Mouse (Mus musculus): ENCODE results near the gene Arpc2. TPM values are rescaled to one million over a fixed set of nuclear protein-coding genes. Genes with fewer than 3 reads are reported as not detected.

Arpc2 gene
- polyA plus RNA-seq, 1 experiment, result 284 TPM

DNA sequence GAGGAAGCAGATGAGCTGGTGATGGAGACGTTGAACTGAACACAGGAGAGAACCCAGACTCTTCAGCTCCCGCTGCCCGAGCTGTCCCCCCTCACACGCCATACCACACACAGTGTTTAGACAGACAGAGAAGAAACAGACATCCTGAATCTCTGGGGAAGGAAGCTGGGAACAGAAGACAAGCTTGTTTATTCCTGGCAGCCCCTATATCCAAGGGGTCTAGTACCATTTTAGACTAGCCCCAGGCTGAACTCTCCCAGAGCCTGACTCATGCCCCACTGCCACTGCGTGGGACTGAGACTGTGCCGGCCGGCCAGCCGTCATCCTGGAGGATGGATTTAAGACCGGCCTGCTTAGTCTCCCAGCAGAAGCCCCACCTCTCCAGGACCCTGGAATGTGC, 39.1 kb downstream of the Arpc2 start:
- Histone ChIP-seq H3K27me3 (ENCODE audit: control insufficient read depth, insufficient read depth, low read length, poor library complexity, severe bottlenecking) (no peaks in the 10 kb centered on the region), H3K27ac (ENCODE audit: insufficient read depth, low read length) (no peak overlapping the region)

GRCm38 (mm10) chr1:74277041-74277440, 41.2 kb downstream of the Arpc2 start:
- no peaks in the 10 kb centered on the region for H3K27me3 ChIP-seq (ENCODE audit: control insufficient read depth, insufficient read depth, low read length, poor library complexity, severe bottlenecking)
- peaks cover 7% of the 10 kb centered on the region; the same call in 1 of the 2 replicates for H3K36me3 ChIP-seq (ENCODE audit: control insufficient read depth, insufficient read depth, low read length, poor library complexity, severe bottlenecking)
- H3K4me1 ChIP-seq (ENCODE audit: control insufficient read depth, insufficient read depth, low read length), result no peaks in the 10 kb centered on the region
- no peak overlapping the region for H3K27ac ChIP-seq (ENCODE audit: insufficient read depth, low read length)
- no peak for TF ChIP-seq EP300 (IDR thresholded peaks at IDR 0.05; ENCODE audit: insufficient read depth, low read depth, low read length)
- TF ChIP-seq CTCF (IDR thresholded peaks at IDR 0.05; ENCODE audit: low read depth, low read length), result no peak
- TF ChIP-seq POLR2A (IDR thresholded peaks at IDR 0.05; ENCODE audit: insufficient read depth, low read length), result no peak
- H3K9ac ChIP-seq (ENCODE audit: low read depth, poor library complexity, severe bottlenecking), result no peak overlapping the region
- H3K9me3 ChIP-seq (replicated peaks; ENCODE audit: control insufficient read depth, insufficient read depth, low read length, poor library complexity, severe bottlenecking), result no peaks in the 10 kb centered on the region
- no peak overlapping the region for H3K4me3 ChIP-seq (ENCODE audit: low read depth, low read length)

More for the DNA sequence above, 39.1 kb downstream of the Arpc2 start:
- Histone ChIP-seq H3K4me3 (ENCODE audit: low read depth, low read length) (no peak overlapping the region), H3K9me3 (replicated peaks; ENCODE audit: control insufficient read depth, insufficient read depth, low read length, poor library complexity, severe bottlenecking) (no peaks in the 10 kb centered on the region), H3K36me3 (ENCODE audit: control insufficient read depth, insufficient read depth, low read length, poor library complexity, severe bottlenecking) (0 out of 2 replicates have a peak, but pooled peaks cover 2% of the 10 kb centered on the region), H3K9ac (ENCODE audit: low read depth, poor library complexity, severe bottlenecking) (no peak overlapping the region), H3K4me1 (ENCODE audit: control insufficient read depth, insufficient read depth, low read length) (no peaks in the 10 kb centered on the region)
- TF ChIP-seq POLR2A (IDR thresholded peaks at IDR 0.05; ENCODE audit: insufficient read depth, low read length) (no peak), EP300 (IDR thresholded peaks at IDR 0.05; ENCODE audit: insufficient read depth, low read depth, low read length) (no peak), CTCF (IDR thresholded peaks at IDR 0.05; ENCODE audit: low read depth, low read length) (no peak)

GRCm38 (mm10) chr1:74277883-74278537, 42.1 kb downstream of the Arpc2 start:
- Histone ChIP-seq H3K27me3 (ENCODE audit: control insufficient read depth, insufficient read depth, low read length, poor library complexity, severe bottlenecking) (no peaks in the 10 kb centered on the region), H3K4me3 (ENCODE audit: low read depth, low read length) (no peak overlapping the region), H3K9me3 (replicated peaks; ENCODE audit: control insufficient read depth, insufficient read depth, low read length, poor library complexity, severe bottlenecking) (no peaks in the 10 kb centered on the region), H3K36me3 (ENCODE audit: control insufficient read depth, insufficient read depth, low read length, poor library complexity, severe bottlenecking) (peaks cover 7% of the 10 kb centered on the region; the same call in 1 of the 2 replicates), H3K9ac (ENCODE audit: low read depth, poor library complexity, severe bottlenecking) (no peak overlapping the region), H3K4me1 (ENCODE audit: control insufficient read depth, insufficient read depth, low read length) (no peaks in the 10 kb centered on the region), H3K27ac (ENCODE audit: insufficient read depth, low read length) (no peak overlapping the region)
- TF ChIP-seq CTCF (IDR thresholded peaks at IDR 0.05; ENCODE audit: low read depth, low read length) (no peak), POLR2A (IDR thresholded peaks at IDR 0.05; ENCODE audit: insufficient read depth, low read length) (no peak), EP300 (IDR thresholded peaks at IDR 0.05; ENCODE audit: insufficient read depth, low read depth, low read length) (no peak)

- no peak within 1 kb of the TSS for H3K4me3 ChIP-seq (ENCODE audit: low read depth, low read length)
- no peaks in the 10 kb centered on the region for H3K9me3 ChIP-seq (replicated peaks; ENCODE audit: control insufficient read depth, insufficient read depth, low read length, poor library complexity, severe bottlenecking)
- H3K27ac ChIP-seq (ENCODE audit: insufficient read depth, low read length), result no peak within 1 kb of the TSS
- peaks cover 7% of the 10 kb centered on the region; the same call in 1 of the 2 replicates for H3K36me3 ChIP-seq (ENCODE audit: control insufficient read depth, insufficient read depth, low read length, poor library complexity, severe bottlenecking)
- TF ChIP-seq POLR2A (IDR thresholded peaks at IDR 0.05; ENCODE audit: insufficient read depth, low read length), result no peak
- TF ChIP-seq CTCF (IDR thresholded peaks at IDR 0.05; ENCODE audit: low read depth, low read length), result no peak
- TF ChIP-seq EP300 (IDR thresholded peaks at IDR 0.05; ENCODE audit: insufficient read depth, low read depth, low read length), result no peak
- H3K9ac ChIP-seq (ENCODE audit: low read depth, poor library complexity, severe bottlenecking), result no peak within 1 kb of the TSS
- no peaks in the 10 kb centered on the region for H3K27me3 ChIP-seq (ENCODE audit: control insufficient read depth, insufficient read depth, low read length, poor library complexity, severe bottlenecking)
- no peaks in the 10 kb centered on the region for H3K4me1 ChIP-seq (ENCODE audit: control insufficient read depth, insufficient read depth, low read length)
Measured at GRCm38 (mm10) chr1:74278538-74278937, 42.7 kb downstream of the Arpc2 start, which contains the start of gene Gpbar1. Gene Gpbar1, plus strand, starts transcription at chr1:74278550.

DNA sequence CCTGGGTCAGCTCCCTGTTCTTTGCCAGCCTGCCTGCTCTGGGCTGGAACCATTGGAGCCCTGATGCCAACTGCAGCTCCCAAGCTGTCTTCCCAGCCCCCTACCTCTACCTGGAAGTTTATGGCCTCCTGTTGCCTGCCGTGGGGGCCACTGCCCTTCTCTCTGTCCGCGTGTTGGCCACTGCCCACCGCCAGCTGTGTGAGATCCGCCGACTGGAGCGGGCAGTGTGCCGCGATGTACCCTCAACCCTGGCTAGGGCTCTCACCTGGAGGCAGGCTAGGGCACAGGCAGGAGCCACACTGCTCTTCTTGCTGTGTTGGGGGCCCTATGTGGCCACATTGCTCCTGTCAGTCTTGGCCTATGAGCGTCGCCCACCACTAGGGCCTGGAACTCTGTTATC, 43.1 kb downstream of the Arpc2 start:
- Histone ChIP-seq H3K4me3 (ENCODE audit: low read depth, low read length) (no peak overlapping the region), H3K27me3 (ENCODE audit: control insufficient read depth, insufficient read depth, low read length, poor library complexity, severe bottlenecking) (no peaks in the 10 kb centered on the region), H3K9ac (ENCODE audit: low read depth, poor library complexity, severe bottlenecking) (no peak overlapping the region), H3K9me3 (replicated peaks; ENCODE audit: control insufficient read depth, insufficient read depth, low read length, poor library complexity, severe bottlenecking) (no peaks in the 10 kb centered on the region), H3K4me1 (ENCODE audit: control insufficient read depth, insufficient read depth, low read length) (no peaks in the 10 kb centered on the region), H3K36me3 (ENCODE audit: control insufficient read depth, insufficient read depth, low read length, poor library complexity, severe bottlenecking) (peaks cover 7% of the 10 kb centered on the region; the same call in 1 of the 2 replicates), H3K27ac (ENCODE audit: insufficient read depth, low read length) (no peak overlapping the region)
- no peak for TF ChIP-seq CTCF (IDR thresholded peaks at IDR 0.05; ENCODE audit: low read depth, low read length)
- no peak for TF ChIP-seq POLR2A (IDR thresholded peaks at IDR 0.05; ENCODE audit: insufficient read depth, low read length)
- no peak for TF ChIP-seq EP300 (IDR thresholded peaks at IDR 0.05; ENCODE audit: insufficient read depth, low read depth, low read length)

DNA sequence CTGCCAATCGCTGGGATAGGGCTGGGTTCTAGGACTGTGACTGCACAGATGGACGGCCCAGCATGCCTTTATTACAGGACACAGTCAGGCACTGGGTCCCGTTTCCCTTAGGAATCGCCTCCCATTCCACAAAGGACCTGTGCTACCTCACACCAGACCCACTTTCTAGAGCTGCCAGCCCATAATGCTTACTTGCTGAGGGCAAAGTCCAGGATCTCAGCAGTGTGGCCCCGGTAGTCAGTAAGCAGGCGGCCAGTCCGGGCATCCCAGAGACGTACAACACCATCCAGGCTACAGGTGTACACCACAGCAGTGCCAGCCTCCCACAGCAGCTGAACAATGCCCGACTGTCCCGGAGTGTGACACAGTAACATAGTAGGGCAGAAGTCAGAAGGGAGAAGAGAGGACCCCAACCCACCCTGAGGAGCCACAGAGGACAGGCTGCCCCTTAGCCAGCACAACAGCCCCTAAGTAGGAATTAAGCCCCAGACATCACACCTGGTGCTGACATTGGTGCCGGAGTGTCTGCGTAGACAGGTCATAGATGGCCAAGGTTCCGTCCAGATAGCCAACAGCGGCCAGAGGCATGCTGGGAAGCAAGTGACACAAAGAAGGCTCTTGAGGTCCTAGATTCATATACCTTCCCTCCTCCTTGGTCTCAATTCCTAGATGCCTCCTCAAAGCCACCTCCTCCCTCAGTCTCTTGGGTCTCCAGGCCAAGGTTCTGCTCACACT, 44.9 kb downstream of the Arpc2 start:
- H3K27ac ChIP-seq (ENCODE audit: insufficient read depth, low read length), result no peak overlapping the region
- H3K36me3 ChIP-seq (ENCODE audit: control insufficient read depth, insufficient read depth, low read length, poor library complexity, severe bottlenecking), result peaks cover 7% of the 10 kb centered on the region; the same call in 1 of the 2 replicates
- H3K4me3 ChIP-seq (ENCODE audit: low read depth, low read length), result no peak overlapping the region
- no peaks in the 10 kb centered on the region for H3K27me3 ChIP-seq (ENCODE audit: control insufficient read depth, insufficient read depth, low read length, poor library complexity, severe bottlenecking)
- no peaks in the 10 kb centered on the region for H3K9me3 ChIP-seq (replicated peaks; ENCODE audit: control insufficient read depth, insufficient read depth, low read length, poor library complexity, severe bottlenecking)
- no peak for TF ChIP-seq POLR2A (IDR thresholded peaks at IDR 0.05; ENCODE audit: insufficient read depth, low read length)
- no peak overlapping the region for H3K9ac ChIP-seq (ENCODE audit: low read depth, poor library complexity, severe bottlenecking)
- no peaks in the 10 kb centered on the region for H3K4me1 ChIP-seq (ENCODE audit: control insufficient read depth, insufficient read depth, low read length)

Measured in ES-Bruce4 (cell line).